Mouse (Mus musculus) left cerebral cortex, postnatal 4 days (tissue): Measurements from ENCODE around the gene Oas1c. TPM values are rescaled to one million over a fixed set of nuclear protein-coding genes. Genes with fewer than 3 reads are reported as not detected.

Experiments used
- DNase-seq: peaks from one replicate; pipeline ENCODE4 v3.0.0-alpha.2; 2022
- intact Hi-C: fragments of 180-260 bp; cut with DNase I; formaldehyde crosslinking; loops from one replicate; pipeline ENCODE4 v1.15.1; 2025
- microRNA-seq: library from miRNA; unstranded; fragments of <30 nt; microRNA quantifications from one replicate; pipeline ENCODE4 v1.2.0, GENCODE M21; 2022
- total RNA-seq, 2 experiments: library from RNA; stranded (reverse); gene quantifications; 2 replicates each; pipeline ENCODE4 v1.2.3; 2021

Gene Oas1c
- total RNA-seq, 2 experiments from 2014 or later = 1.0 to 1.3 TPM

GRCm38 (mm10) chr5:120787042-120787441 lies 25.3 kb downstream of the Oas1c start:
- intact Hi-C loops = no loop called here

GRCm38 (mm10) chr5:120782446-120782845 lies 29.9 kb downstream of the Oas1c start:
- no peak for DNase-seq
- intact Hi-C loops = no loop called here

More at GRCm38 (mm10) chr5:120787042-120787441, 25.3 kb downstream of the Oas1c start:
- DNase-seq = no peak

DNA sequence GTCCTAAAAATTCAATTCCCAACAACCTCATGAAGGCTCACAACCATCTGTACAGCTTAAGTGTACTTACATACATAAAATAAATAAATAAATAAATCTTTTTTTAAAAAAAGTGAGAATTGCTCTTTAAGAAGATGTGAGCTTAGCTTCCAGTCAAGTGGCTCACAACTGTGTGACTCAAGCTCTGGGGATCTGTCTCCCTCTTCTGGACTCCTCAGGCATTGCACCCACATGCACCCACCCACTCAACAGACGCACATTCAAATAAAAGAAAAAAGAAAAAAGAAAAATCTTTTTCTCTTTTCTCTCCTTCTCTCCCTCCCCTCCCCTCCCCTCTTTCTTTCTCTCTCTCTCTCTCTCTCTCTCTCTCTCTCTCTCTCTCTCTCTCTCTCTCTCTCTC lies 30.7 kb downstream of the Oas1c start:
- no peak for DNase-seq
- intact Hi-C loops = no loop called here

DNA sequence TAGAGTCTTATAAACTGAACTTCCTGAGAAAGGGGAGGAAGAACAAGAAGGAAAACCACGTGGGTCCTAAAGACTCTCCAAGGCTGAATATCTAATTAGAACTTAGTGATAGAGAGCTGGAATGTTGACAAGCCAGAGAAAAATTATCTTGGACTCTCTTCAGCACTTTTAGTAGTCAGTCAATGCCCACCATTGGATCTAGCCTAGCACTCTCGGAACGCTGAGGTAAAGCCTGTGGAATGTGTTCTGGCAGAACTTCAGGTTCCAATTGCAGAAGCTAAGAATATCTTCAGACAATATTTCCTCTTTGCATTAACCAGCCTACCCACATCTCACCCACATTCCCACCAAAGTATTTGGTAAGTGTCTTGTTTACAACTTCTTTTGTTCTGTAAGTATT lies 32.4 kb downstream of the Oas1c start:
- no peak for DNase-seq
- intact Hi-C loops = no loop called here

DNA sequence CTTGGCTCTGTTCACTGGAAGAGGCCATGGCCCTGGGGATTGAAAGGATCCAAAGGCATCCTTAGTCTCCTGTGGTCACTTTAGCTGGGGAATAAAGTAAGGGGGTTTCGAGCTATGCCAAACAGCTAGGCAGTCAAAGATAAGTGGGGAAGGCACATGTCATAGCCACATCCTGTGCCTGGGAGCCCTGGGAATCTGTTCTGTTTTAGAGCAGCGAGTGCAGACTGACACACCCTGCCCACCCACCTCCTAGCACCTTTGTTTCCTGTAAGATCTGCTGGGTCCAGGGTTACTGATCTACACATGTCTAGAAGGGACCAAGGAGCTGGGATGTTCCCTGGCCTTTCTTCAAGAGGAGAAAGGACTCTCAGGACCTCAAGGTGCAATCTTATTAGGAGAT lies 33.4 kb downstream of the Oas1c start:
- intact Hi-C loops = no loop called here
- DNase-seq = no peak

DNA sequence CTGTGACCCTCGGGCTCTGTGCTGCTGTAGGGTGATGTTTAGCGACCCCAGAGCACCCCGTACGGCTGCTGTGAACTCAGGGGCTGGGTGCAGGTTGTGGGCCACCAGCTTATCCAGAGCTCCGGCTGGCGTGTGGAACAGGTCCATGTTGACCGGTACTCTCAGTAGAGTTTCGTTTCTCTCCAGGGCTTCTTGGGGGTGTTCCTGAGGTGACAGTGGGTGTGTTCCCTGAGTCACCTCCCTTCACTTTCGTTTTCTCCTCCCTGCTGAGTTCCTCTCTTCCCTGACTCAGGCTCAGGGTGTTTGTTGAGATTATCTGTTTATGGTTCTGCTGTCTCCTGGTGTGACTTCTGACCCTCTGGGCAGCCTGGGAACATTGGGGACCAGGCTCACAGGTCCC lies 34.8 kb downstream of the Oas1c start, which contains the start of gene Oas3:
Gene Oas3 (minus strand): TSS at position 184 of the 400 bp plus-strand sequence.
- intact Hi-C loops = no loop called here
- DNase-seq = no peak

DNA sequence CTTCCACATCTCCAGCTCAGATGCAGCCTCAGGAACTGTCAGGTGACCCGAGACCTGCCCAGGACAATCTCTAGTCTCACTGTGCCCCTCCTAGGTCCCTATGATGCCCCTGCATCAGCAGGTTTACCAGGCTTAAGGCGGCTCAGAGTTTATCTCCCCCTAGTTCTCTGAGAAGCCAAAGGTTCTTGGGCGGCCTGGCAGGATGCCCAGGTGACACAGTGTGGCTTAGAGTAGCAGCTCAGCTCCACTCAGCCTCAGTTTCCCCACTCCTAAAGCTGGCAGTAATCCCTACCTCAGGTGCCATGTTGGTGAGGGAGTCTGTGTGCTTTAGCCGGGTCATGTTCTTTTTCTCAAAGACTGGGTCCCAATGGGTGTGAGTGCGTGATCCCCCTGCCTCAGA lies 35.5 kb downstream of the Oas1c start:
- intact Hi-C loops = no loop called here
- no peak for DNase-seq

DNA sequence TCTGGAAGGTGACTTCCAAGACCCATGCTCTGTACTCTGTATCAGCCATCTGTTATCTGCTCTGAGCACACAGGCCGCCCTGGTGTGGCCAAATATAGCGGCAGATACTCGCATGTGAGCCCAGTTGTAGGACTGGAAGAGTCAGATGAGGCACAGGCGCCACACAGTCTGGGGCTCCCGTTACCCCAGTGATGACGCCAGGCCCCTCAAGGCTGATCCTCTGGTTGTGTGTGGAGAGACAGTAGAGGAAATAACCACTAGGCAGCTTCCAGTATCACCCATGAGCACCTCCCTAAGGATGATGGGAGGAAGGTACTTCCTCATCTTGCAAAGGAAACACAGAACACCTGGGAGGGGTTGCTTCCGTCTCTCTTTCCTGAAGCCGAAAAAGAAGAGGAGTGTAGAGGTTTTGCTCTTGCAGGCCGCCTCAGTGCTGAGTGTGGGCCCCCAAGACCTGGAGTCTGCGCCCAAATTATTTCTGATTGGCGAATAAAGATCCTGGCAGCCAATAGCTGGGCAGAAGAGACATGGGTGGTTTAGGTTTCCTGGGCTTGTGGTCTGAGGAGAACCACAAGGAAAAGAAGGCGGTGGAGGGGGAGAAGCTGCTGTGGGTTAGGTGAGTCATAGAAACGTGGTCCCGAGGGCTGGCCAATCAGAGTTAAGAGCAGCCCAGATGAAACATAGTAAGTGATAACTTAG lies 36.9 kb downstream of the Oas1c start:
- intact Hi-C loops = no loop called here
- no peak for DNase-seq

GRCm38 (mm10) chr5:120769396-120769795 lies 42.9 kb downstream of the Oas1c start:
- intact Hi-C loops = no loop called here
- DNase-seq = no peak

DNA sequence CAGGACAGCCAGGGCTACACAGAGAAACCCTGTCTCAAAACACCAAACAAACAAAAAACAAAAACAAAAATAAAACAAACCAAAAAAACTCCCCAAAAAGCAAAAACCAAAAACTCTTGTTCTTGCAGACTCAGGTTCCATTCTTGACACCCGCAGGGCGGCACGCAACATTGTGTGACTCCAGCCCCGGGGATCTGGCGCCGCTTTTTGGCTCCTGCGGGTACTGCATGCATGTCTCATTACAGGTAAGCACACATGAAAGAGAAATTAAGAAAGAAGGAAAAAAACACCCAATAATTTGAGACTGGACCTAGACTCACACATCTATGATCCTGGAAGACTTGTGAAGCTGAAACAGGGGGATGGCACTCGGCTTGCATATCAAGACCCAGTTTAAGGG lies 47.3 kb downstream of the Oas1c start:
- no peak for DNase-seq
- intact Hi-C loops = no loop called here

GRCm38 (mm10) chr5:120761901-120762300 lies 50.4 kb downstream of the Oas1c start:
- intact Hi-C loops = no loop called here
- peak; percentile 32 for DNase-seq

DNA sequence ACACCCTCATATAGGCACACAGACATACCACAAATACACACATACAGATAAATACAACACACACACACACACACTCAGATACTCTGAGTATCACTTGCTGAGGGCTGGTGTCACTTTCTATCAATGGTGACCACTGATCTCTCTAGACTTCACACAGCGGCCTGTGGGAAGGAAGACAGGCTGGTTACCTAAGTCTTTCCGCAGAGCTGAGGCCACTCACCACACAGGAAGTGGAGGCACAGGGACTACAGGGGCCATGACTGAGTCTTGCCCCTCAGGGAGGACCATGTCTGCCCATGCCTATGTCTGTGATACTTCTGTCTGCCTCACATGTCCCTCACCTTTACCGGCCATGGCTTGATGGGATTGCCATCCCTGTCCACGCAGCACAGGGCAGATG lies 58.1 kb downstream of the Oas1c start:
- intact Hi-C loops = no loop called here
- no peak for DNase-seq

- no peak for DNase-seq
- intact Hi-C loops = no loop called here
Measured at GRCm38 (mm10) chr5:120752786-120753185, 59.5 kb downstream of the Oas1c start.

- intact Hi-C loops = no loop called here
- DNase-seq = no peak
Measured at GRCm38 (mm10) chr5:120751206-120751605, 61.1 kb downstream of the Oas1c start.

Small RNAs within 50 kb of the gene (microRNA-seq; reads per million reads assigned to microRNA genes)
- not detected for gene Gm22907

Other genes with a start within 250 kb of the Oas1c start
- gene Tpcn1, start 223.8 kb downstream of the Oas1c start, total RNA-seq = 10 to 100 TPM; 42.0 to 44.1 TPM
- under 1 TPM; 0.58 to 0.64 TPM for gene Iqcd, start 223.5 kb downstream of the Oas1c start, total RNA-seq
- 10 to 100 TPM; 22.7 to 26.0 TPM for gene Rita1, start 199.9 kb downstream of the Oas1c start, total RNA-seq
- 10 to 100 TPM; 52.0 to 55.4 TPM for gene Ddx54, start 199.8 kb downstream of the Oas1c start, total RNA-seq
- gene Cfap73, start 178.3 kb downstream of the Oas1c start, total RNA-seq = under 1 TPM in 1 of 2 experiments, not detected in 1; 0.40 TPM
- gene Rasal1, start 163.7 kb downstream of the Oas1c start, total RNA-seq = 10 to 100 TPM; 42.2 to 54.6 TPM
- 100 to 1,000 TPM; 122 to 124 TPM for gene Dtx1, start 100.6 kb downstream of the Oas1c start, total RNA-seq
- gene Oas2, start 62.7 kb downstream of the Oas1c start, total RNA-seq = not detected
- gene Oas3, start 34.9 kb downstream of the Oas1c start, total RNA-seq = under 1 TPM in 1 of 2 experiments, not detected in 1; 0.18 TPM
- gene Oas1e, start 17.0 kb downstream of the Oas1c start, total RNA-seq = not detected
- not detected for gene Oas1f, start 34.9 kb upstream of the Oas1c start, total RNA-seq
- not detected for gene Oas1h, start 48.9 kb upstream of the Oas1c start, total RNA-seq
- gene Oas1g, start 75.1 kb upstream of the Oas1c start, total RNA-seq = not detected
- gene Oas1a, start 95.0 kb upstream of the Oas1c start, total RNA-seq = under 1 TPM in 1 of 2 experiments, not detected in 1; 0.20 TPM
- not detected for gene Oas1d, start 102.0 kb upstream of the Oas1c start, total RNA-seq
- 100 to 1,000 TPM; 104 TPM for gene Rph3a, start 197.6 kb upstream of the Oas1c start, total RNA-seq